Mouse (Mus musculus) limb, embryonic 12.5 days (tissue): Measurements from ENCODE around the gene Dgki. TPM values are rescaled to one million over a fixed set of nuclear protein-coding genes. Genes with fewer than 3 reads are reported as not detected.

Experiments used
- ATAC-seq: fragments of 200-750 bp; cut with Nextera tagmentation; 2 replicates; pipeline ENCODE4 v1.8.0; 2017; ENCODE audit warnings: low read depth, moderate TSS enrichment; ENCODE audit not compliant: insufficient number of reproducible peaks, insufficient read depth, low FRiP score, low TSS enrichment
- H3K27ac ChIP-seq: fragments of 300-500 bp; sonication (generic); 2 replicates; pipeline ENCODE4 v1.5.1; 2016; ENCODE audit warnings: mild to moderate bottlenecking, moderate library complexity
- H3K27me3 ChIP-seq: fragments of 300-500 bp; sonication (generic); 2 replicates; pipeline ENCODE4 v1.6.1; 2016; ENCODE audit warnings: mild to moderate bottlenecking, moderate library complexity
- H3K36me3 ChIP-seq: fragments of 300-500 bp; sonication (generic); 2 replicates; pipeline ENCODE4 v1.6.1; 2016; ENCODE audit warnings: mild to moderate bottlenecking, moderate library complexity
- H3K4me1 ChIP-seq: fragments of 300-500 bp; sonication (generic); replicated peaks from 2 replicates; pipeline ENCODE4 v1.6.1; 2016
- H3K4me2 ChIP-seq: fragments of 300-500 bp; sonication (generic); 2 replicates; pipeline ENCODE4 v1.6.1; 2016; ENCODE audit warnings: mild to moderate bottlenecking, moderate library complexity
- H3K4me3 ChIP-seq: fragments of 300-500 bp; sonication (generic); replicated peaks from 2 replicates; pipeline ENCODE4 v1.5.1; 2016; ENCODE audit warnings: mild to moderate bottlenecking
- H3K9ac ChIP-seq: fragments of 300-500 bp; sonication (generic); replicated peaks from 2 replicates; pipeline ENCODE4 v1.6.1; 2016; ENCODE audit warnings: mild to moderate bottlenecking, moderate library complexity
- H3K9me3 ChIP-seq: fragments of 300-500 bp; sonication (generic); 2 replicates; pipeline ENCODE4 v1.6.1; 2016; ENCODE audit warnings: mild to moderate bottlenecking, moderate library complexity
- WGBS: fragments of 180-500 bp; shearing (Covaris S2); methylation state at CpG from one replicate; pipeline ENCODE4 v1.1.7; 2016; 5-methylcytosine and 5-hydroxymethylcytosine counted together
- polyA plus RNA-seq: library from polyadenylated mRNA; unstranded; fragments of >200 nt; fragmentation: Nextera tagmentation; extraction: Ambion mirVana; gene quantifications from 2 replicates; pipeline ENCODE4 v1.2.1, GENCODE M21; 2016

The Dgki gene
- polyA plus RNA-seq, 1 experiment from 2014 or later: 1.0 TPM

GRCm38 (mm10) chr6:36876426-36876825, 423.6 kb downstream of the Dgki start:
- peaks cover 17% of the 10 kb centered on the region for H3K4me1 ChIP-seq
- no peak overlapping the region for H3K4me3 ChIP-seq
- no peaks in the 10 kb centered on the region for H3K9me3 ChIP-seq
- H3K27ac ChIP-seq: 0 out of 2 replicates have a peak overlapping the region, but pooled peaks have one; percentile 17
- ATAC-seq: no peak
- no peak overlapping the region for H3K4me2 ChIP-seq
- 22% methylated on average over 4 of the region's 4 CpGs for WGBS
- H3K36me3 ChIP-seq: no peaks in the 10 kb centered on the region
- H3K9ac ChIP-seq: no peak overlapping the region
- no peaks in the 10 kb centered on the region for H3K27me3 ChIP-seq

DNA sequence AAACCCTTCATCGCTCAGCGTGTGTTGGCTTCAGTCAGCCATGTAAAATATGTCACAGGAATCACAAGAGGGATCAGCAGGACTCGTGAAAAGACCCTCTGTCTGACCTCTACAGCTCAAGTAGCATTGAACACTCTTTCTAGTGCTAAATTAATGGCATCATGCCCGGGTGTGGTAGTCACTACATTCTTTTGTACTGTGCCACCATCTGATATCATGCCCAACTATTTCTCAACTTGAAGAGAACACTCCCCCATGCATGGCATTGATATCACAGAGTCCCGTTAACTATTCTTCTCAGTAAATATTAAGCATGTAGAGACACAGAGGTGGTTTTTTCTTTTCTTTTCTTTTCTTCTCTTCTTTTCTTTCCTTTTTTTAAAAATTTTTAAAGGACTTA, 424.1 kb downstream of the Dgki start:
- H3K27ac ChIP-seq: no peak overlapping the region
- no peaks in the 10 kb centered on the region for H3K36me3 ChIP-seq
- no peak overlapping the region for H3K9ac ChIP-seq
- H3K4me2 ChIP-seq: no peak overlapping the region
- no peak for ATAC-seq
- H3K4me1 ChIP-seq: peaks cover 12% of the 10 kb centered on the region
- no peak overlapping the region for H3K4me3 ChIP-seq
- H3K27me3 ChIP-seq: no peaks in the 10 kb centered on the region
- WGBS: 67% methylated on average over 5 of the region's 5 CpGs
- H3K9me3 ChIP-seq: no peaks in the 10 kb centered on the region

DNA sequence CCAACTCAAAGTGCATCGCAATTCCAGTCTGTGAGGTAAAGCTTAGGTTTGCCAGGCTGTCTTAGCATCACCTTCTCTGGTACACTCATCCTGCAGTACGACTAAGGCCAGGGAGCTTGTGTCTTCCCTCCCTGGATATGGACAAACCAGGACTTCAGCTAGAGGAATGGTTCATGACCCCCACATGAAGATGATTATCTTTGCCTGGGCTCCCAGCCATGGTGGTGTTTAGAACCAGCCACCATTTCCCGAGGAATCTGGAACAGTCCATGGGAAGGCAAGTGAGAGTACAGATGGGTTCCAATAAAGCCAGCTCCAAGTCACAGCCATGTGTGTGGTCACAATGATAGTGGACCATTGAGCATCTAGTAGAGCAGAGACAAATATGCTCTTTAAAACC, 427.1 kb downstream of the Dgki start:
- Histone ChIP-seq H3K9ac (no peak overlapping the region), H3K4me1 (peaks cover 11% of the 10 kb centered on the region), H3K4me3 (no peak overlapping the region), H3K4me2 (no peak overlapping the region), H3K27ac (no peak overlapping the region), H3K27me3 (no peaks in the 10 kb centered on the region), H3K9me3 (no peaks in the 10 kb centered on the region), H3K36me3 (no peaks in the 10 kb centered on the region)
- ATAC-seq: no peak
- 71% methylated on average over 3 of the region's 3 CpGs for WGBS

- no peaks in the 10 kb centered on the region for H3K9me3 ChIP-seq
- H3K36me3 ChIP-seq: no peaks in the 10 kb centered on the region
- no peak for ATAC-seq
- no peak overlapping the region for H3K4me2 ChIP-seq
- H3K27me3 ChIP-seq: no peaks in the 10 kb centered on the region
- H3K9ac ChIP-seq: no peak overlapping the region
- 26% methylated on average over 4 of the region's 4 CpGs for WGBS
- H3K4me1 ChIP-seq: peaks cover 10% of the 10 kb centered on the region
- H3K4me3 ChIP-seq: no peak overlapping the region
- peak overlapping the region; percentile 29; the same call in 1 of the 2 replicates for H3K27ac ChIP-seq
Measured at GRCm38 (mm10) chr6:36868217-36868616, 431.8 kb downstream of the Dgki start.

DNA sequence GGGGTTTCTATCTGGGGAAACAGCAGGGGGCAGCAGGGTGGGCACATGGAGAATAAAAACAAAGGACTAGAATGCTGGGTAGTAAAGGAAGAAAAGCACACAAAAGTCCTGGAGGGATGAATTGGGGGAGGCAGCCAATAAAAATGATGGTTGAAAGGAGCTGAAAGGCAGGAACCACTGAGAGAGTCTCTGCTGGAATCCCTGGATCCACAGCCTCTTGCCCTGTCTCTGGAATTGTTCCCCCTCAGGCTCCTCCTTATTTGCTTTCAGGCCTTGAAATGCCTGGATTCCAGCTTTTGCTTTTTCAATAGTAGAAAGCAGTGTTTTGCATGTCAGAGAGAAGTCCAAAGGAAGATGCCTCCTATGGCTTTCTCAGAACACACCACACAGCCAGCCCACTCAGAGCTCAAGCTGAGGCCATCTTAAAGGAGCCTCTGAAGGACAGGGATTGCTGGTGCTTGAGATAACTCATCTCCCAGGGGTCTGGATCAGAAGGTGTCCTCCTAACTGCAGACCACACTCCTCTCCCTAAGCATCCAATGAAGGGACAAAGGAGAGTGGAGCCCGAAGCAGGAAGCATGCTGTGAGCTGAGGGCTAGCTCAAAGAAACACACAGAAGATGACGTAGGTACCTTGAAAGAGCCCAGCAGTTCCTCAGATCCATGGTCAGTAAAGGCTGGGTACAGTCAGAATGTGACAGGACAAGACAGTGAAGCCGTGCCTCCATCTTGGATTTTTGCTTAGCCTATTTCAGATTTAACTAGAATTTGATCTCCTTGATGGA, 441.5 kb downstream of the Dgki start:
- WGBS: 82% methylated on average over 3 of the region's 3 CpGs
- no peak overlapping the region for H3K4me3 ChIP-seq
- no peak overlapping the region for H3K27ac ChIP-seq
- no peak overlapping the region for H3K9ac ChIP-seq
- no peaks in the 10 kb centered on the region for H3K36me3 ChIP-seq
- H3K9me3 ChIP-seq: no peaks in the 10 kb centered on the region
- no peak for ATAC-seq
- H3K4me2 ChIP-seq: no peak overlapping the region
- H3K4me1 ChIP-seq: peaks cover 9% of the 10 kb centered on the region; the same call in 1 of the 2 replicates
- H3K27me3 ChIP-seq: no peaks in the 10 kb centered on the region

DNA sequence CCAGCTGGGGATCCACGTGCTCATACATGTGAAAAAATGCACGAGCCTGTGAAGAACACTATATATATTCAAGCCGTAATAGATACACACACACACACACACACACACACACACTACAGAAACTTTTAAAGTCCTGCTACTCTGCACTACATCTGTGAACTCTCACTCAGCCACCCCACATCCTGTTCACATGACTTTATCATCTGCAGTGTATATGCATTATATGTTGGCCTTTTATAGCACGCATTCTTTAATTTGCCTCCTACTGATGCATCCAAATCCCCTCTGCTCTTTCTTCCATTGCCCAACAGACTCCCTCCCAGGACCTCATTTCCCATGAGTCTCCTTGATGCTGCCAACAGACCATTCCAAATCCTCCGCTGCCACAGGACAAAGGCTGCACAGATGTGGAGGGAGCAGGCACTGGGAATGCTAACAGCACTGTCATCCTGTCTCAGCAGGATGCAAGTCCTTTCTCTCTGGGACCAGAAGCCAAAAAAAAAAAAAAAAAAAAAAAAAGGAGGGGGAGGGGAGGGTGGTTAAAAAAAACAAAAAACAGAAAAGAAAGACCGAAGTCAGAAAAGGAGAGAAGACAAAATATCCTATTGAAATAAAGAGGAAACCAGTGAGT, 442.2 kb downstream of the Dgki start:
- peak; percentile 26; the same call in 1 of the 2 replicates for ATAC-seq
- WGBS: 59% methylated on average over 6 of the region's 6 CpGs

GRCm38 (mm10) chr6:36850422-36851129, 449.4 kb downstream of the Dgki start:
- 74% methylated on average over 7 of the region's 7 CpGs for WGBS
- H3K4me2 ChIP-seq: no peak overlapping the region
- no peak overlapping the region for H3K4me3 ChIP-seq
- H3K27me3 ChIP-seq: no peaks in the 10 kb centered on the region
- no peaks in the 10 kb centered on the region for H3K4me1 ChIP-seq
- H3K9ac ChIP-seq: no peak overlapping the region
- H3K27ac ChIP-seq: no peak overlapping the region
- H3K36me3 ChIP-seq: no peaks in the 10 kb centered on the region
- no peak for ATAC-seq
- H3K9me3 ChIP-seq: no peaks in the 10 kb centered on the region

More for the DNA sequence above, 442.2 kb downstream of the Dgki start:
- no peaks in the 10 kb centered on the region for H3K27me3 ChIP-seq
- H3K9ac ChIP-seq: no peak overlapping the region
- no peaks in the 10 kb centered on the region for H3K36me3 ChIP-seq
- no peak overlapping the region for H3K27ac ChIP-seq
- peaks cover 9% of the 10 kb centered on the region; the same call in 1 of the 2 replicates for H3K4me1 ChIP-seq
- H3K4me2 ChIP-seq: no peak overlapping the region
- no peaks in the 10 kb centered on the region for H3K9me3 ChIP-seq
- H3K4me3 ChIP-seq: no peak overlapping the region

- no peak for ATAC-seq
- Histone ChIP-seq H3K27ac (no peak overlapping the region), H3K9ac (no peak overlapping the region), H3K36me3 (no peaks in the 10 kb centered on the region), H3K9me3 (no peaks in the 10 kb centered on the region), H3K4me1 (peaks cover 24% of the 10 kb centered on the region), H3K4me2 (no peak overlapping the region), H3K27me3 (no peaks in the 10 kb centered on the region), H3K4me3 (no peak overlapping the region)
- WGBS: 85% methylated on average over 1 of the region's 1 CpGs
Measured at GRCm38 (mm10) chr6:36845288-36845687, 454.7 kb downstream of the Dgki start.

- 61% methylated on average over 6 of the region's 6 CpGs for WGBS
- Histone ChIP-seq H3K4me2 (no peak overlapping the region), H3K27me3 (no peaks in the 10 kb centered on the region), H3K27ac (peak overlapping the region; percentile 23; the same call in 1 of the 2 replicates), H3K9me3 (no peaks in the 10 kb centered on the region), H3K4me3 (no peak overlapping the region), H3K4me1 (peaks cover 24% of the 10 kb centered on the region), H3K9ac (no peak overlapping the region), H3K36me3 (no peaks in the 10 kb centered on the region)
- ATAC-seq: no peak
Measured at GRCm38 (mm10) chr6:36844258-36844657, 455.7 kb downstream of the Dgki start.

- no peaks in the 10 kb centered on the region for H3K36me3 ChIP-seq
- H3K9ac ChIP-seq: no peak overlapping the region
- 49% methylated on average over 3 of the region's 3 CpGs for WGBS
- H3K27ac ChIP-seq: peak overlapping the region; percentile 78
- H3K9me3 ChIP-seq: no peaks in the 10 kb centered on the region
- no peak for ATAC-seq
- H3K4me3 ChIP-seq: no peak overlapping the region
- peaks cover 25% of the 10 kb centered on the region for H3K4me1 ChIP-seq
- no peak overlapping the region for H3K4me2 ChIP-seq
- H3K27me3 ChIP-seq: no peaks in the 10 kb centered on the region
Measured at GRCm38 (mm10) chr6:36843031-36843488, 456.9 kb downstream of the Dgki start.
